Mouse (Mus musculus): ENCODE results near the gene Efcab5.

DNA sequence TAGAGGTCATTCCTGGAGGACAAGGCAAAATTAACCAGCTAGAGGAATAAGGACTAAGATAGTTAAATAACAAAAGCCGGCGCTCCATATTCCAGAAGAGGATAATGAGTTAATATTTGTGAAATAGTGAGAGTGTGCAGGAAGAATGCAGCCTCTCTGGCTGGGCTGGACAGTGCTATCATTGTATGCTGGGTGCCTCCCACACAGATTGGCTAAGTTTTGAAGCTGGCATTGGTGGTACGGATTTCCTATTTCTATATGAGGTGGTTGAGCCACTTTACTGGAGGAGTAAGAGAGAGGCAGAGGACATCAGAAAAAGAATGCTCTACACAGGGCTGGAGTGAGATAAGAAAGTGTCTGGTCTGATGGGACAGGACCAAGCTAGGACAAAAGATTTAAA is 9.0 kb downstream of the Efcab5 start:
- TF ChIP-seq CTCF (IDR thresholded peaks at IDR 0.05; ENCODE audit: low read depth), result no peak
- no peak for TF ChIP-seq EP300 (IDR thresholded peaks at IDR 0.05; ENCODE audit: low read depth)

Data from heart, postnatal 0 days (tissue).